Mouse (Mus musculus) stomach, postnatal 0 days (tissue): Measurements from ENCODE around the gene Trak2. TPM values are rescaled to one million over a fixed set of nuclear protein-coding genes. Genes with fewer than 3 reads are reported as not detected.

ENCODE experiments used
- ATAC-seq: fragments of 200-750 bp; cut with Nextera tagmentation; 2 replicates; pipeline ENCODE4 v1.8.0; 2017; ENCODE audit not compliant: low FRiP score, low TSS enrichment
- DNase-seq: peaks from one replicate; pipeline ENCODE4 v3.0.0-alpha.2; 2016; ENCODE audit warnings: low spot score
- H3K27ac ChIP-seq: fragments of 300-500 bp; sonication (generic); replicated peaks from 2 replicates; pipeline ENCODE4 v1.5.1; 2014; ENCODE audit warnings: mild to moderate bottlenecking, control low read depth
- H3K27me3 ChIP-seq: fragments of 300-500 bp; sonication (generic); 2 replicates; pipeline ENCODE4 v1.6.1; 2014; ENCODE audit warnings: low read length; ENCODE audit not compliant: control insufficient read depth, insufficient read depth
- H3K36me3 ChIP-seq: fragments of 300-500 bp; sonication (generic); 2 replicates; pipeline ENCODE4 v1.6.1; 2014; ENCODE audit warnings: low read length, mixed read lengths; ENCODE audit not compliant: control insufficient read depth, insufficient read depth
- H3K4me1 ChIP-seq: fragments of 300-500 bp; sonication (generic); replicated peaks from 2 replicates; pipeline ENCODE4 v1.6.1; 2014; ENCODE audit warnings: antibody characterized with exemption; ENCODE audit not compliant: control insufficient read depth, insufficient read depth
- H3K4me2 ChIP-seq: fragments of 300-500 bp; sonication (generic); replicated peaks from 2 replicates; pipeline ENCODE4 v1.6.1; 2014; ENCODE audit warnings: low read depth, mild to moderate bottlenecking, control low read depth, moderate library complexity
- H3K4me3 ChIP-seq: fragments of 300-500 bp; sonication (generic); 2 replicates; pipeline ENCODE4 v1.5.1; 2014; ENCODE audit warnings: low read depth, low read length, control low read depth
- H3K9ac ChIP-seq: fragments of 300-500 bp; sonication (generic); 2 replicates; pipeline ENCODE4 v1.6.1; 2014; ENCODE audit warnings: mild to moderate bottlenecking, low read length, control low read depth, mixed read lengths
- H3K9me3 ChIP-seq: fragments of 300-500 bp; sonication (generic); 2 replicates; pipeline ENCODE4 v1.6.1; 2016; ENCODE audit warnings: low read length; ENCODE audit not compliant: control insufficient read depth
- CTCF ChIP-seq: IDR thresholded peaks from 2 replicates; pipeline ENCODE4 v1.5.1; 2016; ENCODE audit warnings: antibody characterized with exemption, low read depth, mild to moderate bottlenecking, moderate library complexity
- EP300 ChIP-seq: optimal IDR thresholded peaks from 2 replicates; pipeline ENCODE3; 2016; ENCODE audit warnings: antibody characterized with exemption
- WGBS: fragments of 180-500 bp; shearing (Covaris S2); extraction: QIAGEN DNeasy Blood & Tissue Kit; methylation state at CpG from one replicate; pipeline ENCODE4 v1.1.7; 2014; 5-methylcytosine and 5-hydroxymethylcytosine counted together
- polyA plus RNA-seq: library from polyadenylated mRNA; unstranded; fragments of >200 nt; fragmentation: Nextera tagmentation; extraction: Ambion mirVana; gene quantifications from 2 replicates; pipeline ENCODE4 v1.2.1, GENCODE M21; 2015

The Trak2 gene
- polyA plus RNA-seq, result 7.3 and 8.7 TPM in 2 replicates

DNA sequence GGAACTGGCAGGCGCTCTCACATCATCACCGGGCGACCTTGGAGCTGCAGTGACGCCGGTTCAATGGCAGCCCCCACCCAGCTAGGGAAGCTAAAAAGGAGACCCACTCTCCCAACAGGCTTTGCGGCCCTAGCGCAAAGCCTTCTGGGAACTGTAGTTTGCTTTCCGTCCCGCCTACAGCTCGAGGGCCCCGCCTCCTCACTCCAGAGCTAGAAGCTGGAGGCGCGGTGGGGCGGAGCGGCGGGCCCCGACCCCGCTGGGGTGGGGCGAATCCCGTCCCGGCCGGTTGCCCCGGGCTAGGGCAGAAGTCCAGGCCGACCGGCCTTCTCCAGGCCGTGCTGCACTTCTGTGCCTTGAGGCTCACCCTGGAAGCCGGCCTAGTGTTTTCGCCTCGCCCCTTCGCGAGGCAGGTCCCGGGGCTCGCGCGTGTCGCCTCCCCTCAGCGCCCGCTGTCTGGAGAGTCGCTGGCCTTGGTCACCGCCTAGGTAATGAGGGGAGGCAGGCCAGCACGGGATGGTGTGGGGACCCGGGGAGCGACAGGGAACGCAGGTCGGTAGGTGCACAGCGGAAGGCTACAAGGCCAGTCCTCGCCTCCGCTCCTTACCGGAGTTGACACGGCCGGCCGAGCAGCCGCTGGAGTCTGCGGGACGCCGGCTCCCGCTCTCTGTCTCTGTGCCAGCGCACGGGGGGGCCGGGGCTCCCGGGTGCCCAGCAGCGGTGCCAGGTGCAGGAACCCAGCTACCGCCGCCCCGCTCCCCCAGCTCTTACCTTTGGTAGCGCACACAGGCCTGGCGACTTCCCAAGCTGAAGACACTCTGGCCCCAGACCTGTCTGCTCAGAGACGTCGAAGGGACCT, at the start of gene Trak2, which contains the start of gene Stradb:
Gene Trak2 (minus strand): TSS at position 65 of the 856 bp plus-strand sequence.
Gene Stradb (plus strand): TSS at position 157 of the 856 bp plus-strand sequence.
- H3K4me2 ChIP-seq, result peak within 1 kb of the TSS; percentile 90
- no peaks in the 10 kb centered on the region for H3K36me3 ChIP-seq
- TF ChIP-seq CTCF, result no peak
- TF ChIP-seq EP300, result peak; percentile 70
- ATAC-seq (peak; percentile 97), DNase-seq (peak; percentile 95)
- H3K9me3 ChIP-seq, result no peaks in the 10 kb centered on the region
- H3K4me3 ChIP-seq, result peak within 1 kb of the TSS; percentile 88
- 0% methylated on average over 49 of the region's 69 CpGs for WGBS
- H3K27me3 ChIP-seq, result no peaks in the 10 kb centered on the region
- no peaks in the 10 kb centered on the region for H3K4me1 ChIP-seq
- H3K27ac ChIP-seq, result peak within 1 kb of the TSS; percentile 92
- peak within 1 kb of the TSS; percentile 91 for H3K9ac ChIP-seq

DNA sequence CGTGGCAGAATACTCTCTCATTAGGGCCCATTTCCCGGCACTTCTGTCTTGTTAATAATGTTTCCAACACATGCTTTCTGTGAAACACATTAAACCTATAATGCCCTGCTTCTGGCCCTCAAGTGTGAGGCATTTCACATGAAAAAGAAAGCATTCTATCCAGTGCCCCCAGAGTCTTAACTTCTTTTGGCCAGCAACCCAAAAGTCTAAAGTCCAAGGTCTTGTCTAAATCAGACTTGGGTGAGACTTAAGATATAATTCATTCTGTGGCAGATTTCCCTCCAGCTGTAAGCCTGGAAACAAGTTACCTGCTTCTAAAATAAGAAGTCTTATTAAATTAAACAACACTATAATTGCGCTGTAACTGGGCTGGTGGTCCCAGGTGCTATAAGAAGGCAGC, 48.3 kb upstream of the Trak2 start:
- H3K9ac ChIP-seq, result no peak overlapping the region
- H3K27me3 ChIP-seq, result no peaks in the 10 kb centered on the region
- no peaks in the 10 kb centered on the region for H3K36me3 ChIP-seq
- no peak for DNase-seq
- no peak overlapping the region for H3K4me3 ChIP-seq
- 48% methylated on average over 3 of the region's 3 CpGs for WGBS
- ATAC-seq, result no peak
- H3K27ac ChIP-seq, result no peak overlapping the region
- no peaks in the 10 kb centered on the region for H3K4me1 ChIP-seq
- TF ChIP-seq CTCF (no peak), EP300 (no peak)
- no peak overlapping the region for H3K4me2 ChIP-seq
- no peaks in the 10 kb centered on the region for H3K9me3 ChIP-seq

DNA sequence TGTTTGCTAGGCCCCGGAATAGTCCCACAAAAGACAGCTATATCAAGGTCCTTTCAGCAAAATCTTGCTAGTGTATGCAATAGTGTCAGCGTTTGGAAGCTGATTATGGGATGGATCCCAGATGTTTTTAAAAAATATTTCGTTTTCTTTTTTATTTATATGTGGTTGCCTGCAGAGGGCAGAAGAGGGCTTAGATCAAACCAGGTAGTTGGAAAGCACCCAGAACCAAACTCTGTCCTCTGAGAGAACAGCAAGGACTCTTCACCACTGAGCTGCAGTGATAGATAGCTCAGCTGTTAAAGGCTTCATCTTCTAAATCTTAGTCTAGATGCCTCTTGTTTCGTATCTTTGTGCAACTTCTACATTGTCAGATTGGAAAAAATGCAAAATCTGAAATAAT, 36.0 kb upstream of the Trak2 start:
- no peaks in the 10 kb centered on the region for H3K4me1 ChIP-seq
- no peak for DNase-seq
- H3K4me3 ChIP-seq, result no peak overlapping the region
- 22% methylated on average over 4 of the region's 4 CpGs for WGBS
- no peak overlapping the region for H3K27ac ChIP-seq
- H3K27me3 ChIP-seq, result no peaks in the 10 kb centered on the region
- no peak overlapping the region for H3K9ac ChIP-seq
- ATAC-seq, result no peak
- H3K9me3 ChIP-seq, result no peaks in the 10 kb centered on the region
- TF ChIP-seq CTCF (peak; percentile 63), EP300 (no peak)
- no peaks in the 10 kb centered on the region for H3K36me3 ChIP-seq
- no peak overlapping the region for H3K4me2 ChIP-seq

DNA sequence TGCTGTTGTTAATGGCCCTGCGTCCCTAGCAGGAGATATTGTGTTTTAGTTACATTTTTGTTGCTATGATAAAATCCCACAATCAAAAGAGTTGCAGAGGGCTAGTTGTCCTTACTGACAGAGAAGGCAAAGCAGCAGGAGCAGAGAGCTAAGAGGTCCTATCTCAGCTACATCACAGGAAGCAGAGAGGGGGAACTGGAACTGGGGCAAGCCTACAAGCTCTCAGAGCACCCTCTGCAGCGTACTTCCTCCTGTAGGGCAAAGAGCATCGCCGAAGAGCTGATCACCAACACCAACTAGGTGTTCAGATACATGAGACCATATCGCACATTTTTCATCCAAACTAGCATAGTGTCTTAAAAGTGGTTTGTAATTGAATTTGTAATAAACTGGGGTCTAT, 22.1 kb upstream of the Trak2 start:
- Histone ChIP-seq H3K27ac (no peak overlapping the region), H3K4me3 (no peak overlapping the region), H3K4me2 (no peak overlapping the region), H3K9ac (no peak overlapping the region), H3K36me3 (peaks cover 11% of the 10 kb centered on the region), H3K9me3 (no peaks in the 10 kb centered on the region), H3K4me1 (no peaks in the 10 kb centered on the region), H3K27me3 (no peaks in the 10 kb centered on the region)
- TF ChIP-seq CTCF, result no peak
- TF ChIP-seq EP300, result no peak
- 87% methylated on average over 5 of the region's 5 CpGs for WGBS
- ATAC-seq, result no peak
- no peak for DNase-seq

DNA sequence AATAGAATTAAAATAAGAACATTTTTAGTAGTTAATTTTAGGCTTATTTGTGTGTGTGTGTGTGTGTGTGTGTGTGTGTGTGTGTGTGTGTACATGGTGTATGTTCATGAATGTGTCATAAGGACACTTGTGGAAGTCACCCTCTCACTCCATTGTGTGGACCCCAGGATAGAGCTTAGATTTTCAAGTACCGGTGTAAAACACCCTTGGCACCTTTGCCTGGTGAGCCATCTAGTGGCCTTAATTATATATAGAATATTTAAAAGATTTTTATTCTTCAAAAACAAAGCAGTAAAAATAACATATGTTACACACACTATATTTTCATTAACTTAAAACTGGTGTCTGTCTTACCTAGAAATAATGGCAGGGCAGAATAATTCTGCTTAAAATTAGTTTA, 20.5 kb upstream of the Trak2 start:
- no peak overlapping the region for H3K4me3 ChIP-seq
- 15% methylated on average over 1 of the region's 1 CpGs for WGBS
- no peaks in the 10 kb centered on the region for H3K4me1 ChIP-seq
- no peak overlapping the region for H3K4me2 ChIP-seq
- ATAC-seq, result no peak
- H3K9me3 ChIP-seq, result no peaks in the 10 kb centered on the region
- TF ChIP-seq EP300, result no peak
- TF ChIP-seq CTCF, result peak; percentile 54
- H3K9ac ChIP-seq, result no peak overlapping the region
- H3K27me3 ChIP-seq, result no peaks in the 10 kb centered on the region
- DNase-seq, result no peak
- H3K36me3 ChIP-seq, result peaks cover 11% of the 10 kb centered on the region
- no peak overlapping the region for H3K27ac ChIP-seq

DNA sequence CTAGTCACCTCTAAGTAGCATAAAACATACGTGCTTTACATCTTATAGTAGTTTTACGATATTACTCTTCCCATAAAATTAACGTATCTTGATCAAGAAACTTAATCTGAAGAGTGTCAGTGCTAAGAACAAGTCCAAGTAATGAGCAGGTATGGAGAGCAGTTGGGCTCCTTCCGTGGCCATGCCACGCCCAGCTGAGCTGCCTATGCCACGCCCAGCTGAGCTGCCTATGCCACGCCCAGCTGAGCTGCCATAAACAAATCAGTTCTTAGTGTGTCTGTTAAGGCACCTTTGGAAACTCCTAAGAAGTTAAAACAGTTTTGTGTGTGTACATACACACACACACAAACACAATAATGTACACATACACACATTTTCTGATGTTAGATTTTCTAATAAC, 19.9 kb upstream of the Trak2 start:
- ATAC-seq (peak; percentile 60; the same call in 1 of the 2 replicates), DNase-seq (peak; percentile 25)
- no peaks in the 10 kb centered on the region for H3K9me3 ChIP-seq
- H3K27ac ChIP-seq, result no peak overlapping the region
- H3K4me1 ChIP-seq, result no peaks in the 10 kb centered on the region
- TF ChIP-seq CTCF (no peak), EP300 (no peak)
- H3K9ac ChIP-seq, result no peak overlapping the region
- H3K36me3 ChIP-seq, result peaks cover 11% of the 10 kb centered on the region
- no peaks in the 10 kb centered on the region for H3K27me3 ChIP-seq
- H3K4me2 ChIP-seq, result no peak overlapping the region
- no peak overlapping the region for H3K4me3 ChIP-seq
- 81% methylated on average over 7 of the region's 7 CpGs for WGBS
